Mouse (Mus musculus) left cerebral cortex, adult 11 months (tissue): ENCODE measurements around the gene Spi1.
"Not testable (repeated sequence)": the region's sequence is repeated elsewhere in the genome, so short reads cannot be mapped to it uniquely, and the experiment has no call there.

Experiments used
- DNase-seq: peaks from one replicate; pipeline ENCODE4 v3.0.0; 2022; ENCODE audit warnings: low spot score

Gene Spi1

DNA sequence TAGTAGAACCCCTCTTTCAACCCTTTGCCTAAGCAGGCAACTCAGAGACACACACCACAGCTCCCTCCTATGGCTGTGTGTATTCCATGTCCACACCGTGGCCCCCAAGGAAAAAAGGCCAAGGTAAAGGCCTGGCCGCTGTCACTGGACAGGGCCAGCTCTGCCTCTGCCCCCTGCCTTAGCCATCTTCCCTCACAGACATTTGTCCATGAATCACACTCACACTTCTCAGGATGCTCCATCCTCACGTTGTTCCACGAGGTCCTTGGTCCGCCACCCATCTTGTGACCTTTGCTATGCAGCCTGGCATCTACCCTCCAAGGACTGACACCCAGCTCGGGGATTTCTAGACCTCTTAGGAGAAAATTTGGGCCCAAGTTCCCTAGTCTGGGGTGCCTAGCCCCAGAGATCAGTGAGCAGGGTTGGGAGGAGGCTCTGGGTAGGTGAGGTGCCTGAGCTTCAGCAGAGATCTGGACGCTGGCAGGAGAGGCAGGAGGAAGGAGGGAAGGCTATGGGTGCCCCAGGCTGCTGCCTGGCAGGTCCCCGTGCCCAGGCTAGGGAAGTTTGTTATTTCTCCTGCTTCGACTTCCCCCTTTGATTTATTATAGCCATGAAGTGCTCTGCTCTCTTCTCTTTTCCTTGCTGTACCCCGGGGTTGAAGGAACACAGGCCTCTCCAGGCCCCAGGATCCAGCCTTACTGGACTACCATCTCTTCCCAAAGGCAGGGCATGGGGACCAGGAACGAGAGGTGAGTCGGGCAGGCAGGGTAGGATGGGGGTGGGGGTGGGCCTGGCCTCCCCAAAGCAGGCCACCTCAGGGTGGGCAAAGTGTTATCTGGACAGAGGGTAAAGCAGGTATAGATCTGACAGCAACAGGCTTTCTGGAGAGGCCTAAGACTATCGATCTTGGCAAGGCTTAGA is at the start of gene Spi1:
Spi1 (plus strand) TSS at position 616 of the 921 bp plus-strand sequence.
- DNase-seq, result no peak

DNA sequence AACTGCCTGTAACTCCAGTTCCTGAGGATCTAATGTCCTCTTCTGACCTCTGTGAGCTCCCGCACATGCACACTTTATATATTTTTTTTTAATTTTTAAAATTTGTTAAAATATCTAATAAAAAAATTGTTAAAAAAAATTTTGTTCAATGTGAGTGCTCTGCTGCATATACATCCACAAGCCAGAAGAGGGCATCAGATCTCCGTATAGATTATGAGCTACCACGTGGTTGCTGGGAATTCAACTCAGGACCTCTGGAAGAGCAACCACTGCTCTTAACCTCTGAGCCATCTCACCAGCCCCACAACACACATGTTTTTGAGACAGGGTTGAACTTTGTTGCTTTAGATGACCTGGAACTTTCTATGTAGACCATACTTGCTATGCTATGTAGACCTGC is 49.2 kb upstream of the Spi1 start:
- no peak for DNase-seq

DNA sequence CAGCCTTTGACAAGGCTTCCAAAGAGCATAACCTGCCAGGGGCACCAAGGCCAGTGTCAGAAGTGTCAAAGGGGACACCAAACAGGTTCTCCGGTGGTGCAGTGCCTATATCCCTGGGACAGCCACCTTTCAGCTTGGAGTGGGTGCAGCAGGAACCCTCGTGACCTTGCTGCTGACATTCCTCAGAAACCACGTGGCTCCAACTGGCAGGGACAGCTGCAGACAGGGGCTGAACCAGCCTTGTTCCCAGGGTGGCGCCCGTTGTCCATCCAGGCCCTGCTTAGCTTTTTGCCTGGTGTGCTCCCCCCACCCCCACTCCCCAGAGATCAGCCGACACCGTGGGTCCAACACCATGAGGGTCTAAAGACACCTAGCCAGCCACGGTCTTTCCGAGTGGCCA is 46.8 kb upstream of the Spi1 start, which contains the start of gene Rapsn:
Rapsn (plus strand) TSS at position 236 of the 400 bp plus-strand sequence.
- no peak for DNase-seq

DNA sequence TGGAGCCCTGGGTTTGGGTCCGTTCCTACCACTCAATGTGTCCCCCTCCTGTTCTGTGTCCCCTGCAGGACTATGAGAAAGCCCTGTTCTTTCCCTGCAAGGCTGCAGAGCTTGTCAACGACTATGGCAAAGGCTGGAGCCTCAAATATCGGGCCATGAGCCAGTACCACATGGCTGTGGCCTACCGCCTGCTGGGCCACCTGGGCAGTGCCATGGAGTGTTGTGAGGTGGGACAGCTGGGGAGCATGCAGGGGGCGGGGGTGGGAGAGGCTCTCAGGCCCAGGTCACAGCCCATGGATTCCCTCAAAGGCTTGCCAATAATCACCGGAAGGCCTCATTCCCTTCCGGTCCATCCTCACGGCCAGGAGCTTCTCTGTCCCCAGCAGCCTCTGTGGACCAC is 40.4 kb upstream of the Spi1 start:
- no peak for DNase-seq

DNA sequence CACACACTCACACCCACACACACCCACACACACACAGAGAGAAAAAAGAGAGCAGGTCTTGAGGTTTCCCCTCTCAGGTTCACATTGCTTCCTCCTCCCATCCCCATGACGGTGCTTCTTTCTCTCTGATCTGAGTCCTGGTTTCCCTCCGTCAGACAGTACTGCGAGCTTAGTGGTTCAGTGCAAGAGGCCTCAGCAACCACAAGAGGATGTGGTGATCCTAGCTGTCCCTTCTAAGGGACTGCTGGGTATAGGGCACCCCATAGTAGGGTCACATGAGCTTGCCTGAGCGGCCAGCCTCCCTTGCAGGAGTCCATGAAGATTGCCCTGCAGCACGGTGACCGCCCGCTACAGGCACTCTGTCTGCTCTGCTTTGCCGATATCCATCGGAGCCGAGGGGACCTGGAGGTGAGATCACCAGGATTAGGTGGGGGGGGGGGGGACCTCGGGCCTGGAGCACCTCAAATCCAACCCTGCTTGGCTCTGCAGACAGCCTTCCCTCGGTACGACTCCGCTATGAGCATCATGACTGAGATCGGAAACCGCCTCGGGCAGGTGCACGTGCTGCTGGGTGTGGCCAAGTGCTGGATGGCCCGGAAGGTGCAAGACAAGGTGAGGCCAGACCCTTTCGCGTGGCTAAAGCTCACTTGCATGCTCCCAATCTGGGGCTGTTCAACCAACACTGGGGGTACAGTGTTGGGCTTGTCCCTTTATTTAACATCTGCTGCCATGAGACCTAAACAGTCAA is 39.4 kb upstream of the Spi1 start:
- DNase-seq, result no peak

DNA sequence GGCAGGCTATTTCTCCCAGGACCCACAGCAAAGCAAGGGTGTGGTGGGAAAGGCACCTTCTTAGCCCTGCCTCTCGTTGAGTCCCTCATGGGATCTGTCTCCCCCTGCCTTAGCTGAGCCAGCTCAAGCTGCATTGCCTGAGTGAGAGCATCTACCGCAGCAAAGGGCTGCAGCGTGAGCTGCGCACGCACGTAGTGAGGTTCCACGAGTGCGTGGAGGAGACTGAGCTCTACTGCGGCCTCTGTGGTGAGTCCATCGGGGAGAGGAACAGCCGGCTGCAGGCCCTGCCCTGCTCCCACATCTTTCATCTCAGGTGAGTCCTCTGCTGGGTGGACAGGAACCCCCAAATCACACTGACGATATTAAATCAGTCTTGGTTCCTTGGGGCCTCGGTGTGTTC is 37.5 kb upstream of the Spi1 start:
- no peak for DNase-seq

DNA sequence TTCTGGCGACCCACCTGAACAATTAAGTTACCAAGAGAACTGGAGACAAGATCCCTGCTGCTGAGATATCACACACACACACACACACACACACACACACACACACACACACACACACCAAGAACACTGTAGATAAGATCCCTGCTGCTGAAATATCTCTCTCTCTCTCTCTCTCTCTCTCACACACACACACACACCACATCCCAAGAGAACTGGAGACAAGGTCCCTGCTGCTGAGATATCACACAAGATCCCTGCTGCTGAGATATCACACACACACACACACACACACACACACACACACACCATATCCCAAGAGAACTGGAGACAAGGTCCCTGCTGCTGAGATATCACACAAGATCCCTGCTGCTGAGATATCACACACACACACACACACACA is 36.4 kb upstream of the Spi1 start:
- not testable (repeated sequence) for DNase-seq

DNA sequence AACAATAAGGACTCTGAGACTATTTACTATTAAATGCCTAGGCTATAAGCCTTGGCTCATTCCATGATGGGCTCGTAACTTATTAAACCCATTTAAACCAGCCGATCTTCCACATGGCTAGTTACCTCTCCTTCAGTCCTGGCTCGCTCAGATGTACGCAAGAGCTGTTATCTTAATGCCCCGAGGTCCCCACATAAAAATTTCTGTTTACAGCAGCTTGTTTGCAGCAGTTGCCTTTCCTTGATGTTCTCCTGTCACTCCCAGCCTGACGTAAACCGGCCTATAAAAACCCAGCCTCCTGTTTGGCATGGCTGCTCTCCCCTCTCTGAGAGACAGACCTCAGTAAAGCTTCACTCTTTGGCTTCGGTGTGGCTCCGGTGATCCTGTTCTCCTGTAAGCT is 34.8 kb upstream of the Spi1 start:
- no peak for DNase-seq

DNA sequence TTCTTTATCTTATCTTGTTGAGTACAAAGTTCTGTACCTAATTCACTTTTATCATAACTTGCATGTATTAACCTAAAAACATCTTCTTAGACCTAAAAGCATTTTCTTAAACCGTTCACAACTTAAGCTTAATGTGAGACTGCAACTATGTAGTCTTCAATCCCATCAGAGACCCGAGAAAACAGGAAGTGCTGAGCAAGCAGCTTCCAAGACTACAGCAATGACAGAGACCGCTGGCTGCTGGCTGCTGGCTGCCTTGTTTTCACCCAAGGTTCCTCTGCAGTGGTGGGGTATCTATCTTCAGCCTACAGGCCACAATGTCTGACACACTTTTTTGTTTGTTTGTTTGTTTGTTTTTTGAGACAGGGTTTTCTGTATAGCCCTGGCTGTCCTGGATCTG is 30.3 kb upstream of the Spi1 start:
- no peak for DNase-seq

DNA sequence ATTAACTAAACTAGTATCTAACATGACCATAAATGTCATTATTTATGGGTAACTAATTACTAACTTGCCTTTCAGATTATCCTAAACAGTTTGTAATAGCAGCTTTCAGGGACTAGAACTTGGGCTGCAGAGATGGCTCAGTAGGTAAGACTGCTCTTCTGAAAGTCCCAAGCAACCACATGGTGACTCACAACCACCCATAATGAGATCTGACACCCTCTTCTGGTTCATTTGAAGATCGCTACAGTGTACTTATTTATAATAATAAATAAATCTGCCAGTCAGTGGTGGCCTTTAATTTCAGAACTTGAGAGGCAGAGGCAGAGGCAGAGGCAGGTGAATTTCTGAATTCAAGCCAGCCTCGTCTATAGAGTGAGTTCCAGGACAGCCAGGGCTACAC is 29.4 kb upstream of the Spi1 start:
- no peak for DNase-seq

DNA sequence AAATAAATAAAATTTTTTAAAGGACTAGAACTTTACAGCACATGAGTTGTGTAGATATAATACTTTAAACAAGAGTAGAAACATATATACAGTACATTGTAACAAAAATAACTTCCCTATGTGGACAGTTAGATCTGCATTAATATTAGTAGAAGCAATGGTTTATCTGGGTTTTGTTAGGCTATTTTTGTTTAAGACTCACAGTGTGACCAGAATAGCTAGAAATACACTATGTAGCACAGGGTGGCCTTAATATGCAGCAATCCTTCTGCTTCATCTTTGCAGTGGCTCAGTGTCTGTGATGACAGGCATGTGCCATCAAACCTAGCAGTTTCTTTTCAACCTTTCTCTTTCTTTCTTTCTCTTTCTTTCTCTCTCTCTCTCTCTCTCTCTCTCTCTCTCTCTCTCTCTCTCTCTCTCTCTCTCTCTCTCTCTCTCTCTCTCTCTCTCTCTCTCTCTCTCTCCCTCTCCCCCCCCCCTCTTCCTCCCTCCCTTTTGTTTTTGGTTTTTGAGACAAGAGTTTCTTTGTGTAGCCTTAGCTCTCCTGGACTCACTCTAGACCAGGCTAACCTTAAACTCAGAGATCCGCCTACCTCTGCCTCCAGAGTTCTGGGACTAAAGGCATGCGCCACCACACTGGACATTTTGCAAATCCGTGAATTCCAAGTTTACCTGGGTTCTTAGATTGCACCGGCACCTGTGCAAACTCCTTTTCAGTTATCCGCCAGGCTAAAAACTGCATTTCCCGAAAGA is 28.8 kb upstream of the Spi1 start:
- DNase-seq, result no peak

DNA sequence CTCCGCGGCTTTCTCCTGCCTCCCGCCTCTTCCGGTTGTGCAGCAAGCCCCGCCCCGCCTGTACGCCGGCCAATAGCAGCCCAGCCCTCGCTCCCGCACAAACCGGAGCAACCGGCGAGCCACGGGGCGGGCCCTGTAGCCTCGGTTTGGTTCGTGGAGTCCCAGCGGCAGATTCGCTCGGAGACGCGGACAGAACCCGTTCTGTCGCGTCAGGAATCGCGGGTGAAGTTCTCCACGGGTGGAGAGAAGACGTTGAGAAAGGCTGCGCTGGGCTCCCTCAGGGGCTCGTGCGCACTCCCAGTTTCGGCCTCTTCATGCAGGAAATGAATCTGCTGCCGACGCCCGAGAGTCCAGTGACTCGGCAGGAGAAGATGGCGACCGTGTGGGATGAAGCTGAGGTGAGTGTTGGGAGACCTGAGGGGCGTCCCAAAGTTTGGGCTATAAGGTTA is 28.2 kb upstream of the Spi1 start, which contains the start of gene Psmc3:
Psmc3 (plus strand) TSS at position 76 of the 449 bp plus-strand sequence.
- peak; percentile 91 for DNase-seq

DNA sequence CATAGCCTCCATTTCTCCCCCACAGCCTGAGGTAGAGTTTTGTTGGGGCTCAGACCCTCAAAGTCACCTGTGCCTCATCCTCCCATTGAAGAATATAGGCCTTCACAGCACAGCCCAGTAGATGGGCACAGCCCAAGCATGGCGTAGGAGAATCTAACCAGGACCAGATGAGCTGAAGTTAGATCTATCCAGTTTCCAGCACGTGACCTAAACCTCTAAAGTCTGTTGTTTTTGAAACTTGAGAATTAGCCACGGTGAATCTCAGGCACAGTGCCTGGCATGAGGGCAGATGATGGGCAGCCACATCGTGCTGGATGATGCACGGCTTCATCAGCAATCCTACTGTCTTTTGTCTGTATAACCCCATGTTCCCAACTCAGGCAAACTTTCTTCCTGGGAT is 23.8 kb upstream of the Spi1 start:
- DNase-seq, result no peak

DNA sequence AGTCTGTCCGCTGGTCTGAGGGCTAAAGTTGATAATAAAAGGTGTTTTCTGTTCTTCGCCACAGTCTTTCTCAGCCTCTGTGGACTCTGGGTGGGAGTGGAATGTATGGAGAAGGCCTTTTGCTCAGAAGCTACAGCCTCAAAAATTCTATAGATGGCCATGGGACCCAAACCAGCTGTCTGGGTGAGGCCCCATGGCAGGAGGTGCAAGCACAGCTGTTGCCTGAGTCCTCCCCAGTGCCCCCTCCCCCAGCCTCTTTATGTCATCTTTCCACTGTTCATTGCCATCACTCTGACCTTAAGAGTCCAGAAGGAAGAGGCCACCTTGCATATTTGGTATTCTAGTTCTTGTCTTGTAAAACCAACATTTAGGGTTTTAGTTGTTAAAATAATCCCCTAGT is 22.8 kb upstream of the Spi1 start:
- DNase-seq, result no peak

DNA sequence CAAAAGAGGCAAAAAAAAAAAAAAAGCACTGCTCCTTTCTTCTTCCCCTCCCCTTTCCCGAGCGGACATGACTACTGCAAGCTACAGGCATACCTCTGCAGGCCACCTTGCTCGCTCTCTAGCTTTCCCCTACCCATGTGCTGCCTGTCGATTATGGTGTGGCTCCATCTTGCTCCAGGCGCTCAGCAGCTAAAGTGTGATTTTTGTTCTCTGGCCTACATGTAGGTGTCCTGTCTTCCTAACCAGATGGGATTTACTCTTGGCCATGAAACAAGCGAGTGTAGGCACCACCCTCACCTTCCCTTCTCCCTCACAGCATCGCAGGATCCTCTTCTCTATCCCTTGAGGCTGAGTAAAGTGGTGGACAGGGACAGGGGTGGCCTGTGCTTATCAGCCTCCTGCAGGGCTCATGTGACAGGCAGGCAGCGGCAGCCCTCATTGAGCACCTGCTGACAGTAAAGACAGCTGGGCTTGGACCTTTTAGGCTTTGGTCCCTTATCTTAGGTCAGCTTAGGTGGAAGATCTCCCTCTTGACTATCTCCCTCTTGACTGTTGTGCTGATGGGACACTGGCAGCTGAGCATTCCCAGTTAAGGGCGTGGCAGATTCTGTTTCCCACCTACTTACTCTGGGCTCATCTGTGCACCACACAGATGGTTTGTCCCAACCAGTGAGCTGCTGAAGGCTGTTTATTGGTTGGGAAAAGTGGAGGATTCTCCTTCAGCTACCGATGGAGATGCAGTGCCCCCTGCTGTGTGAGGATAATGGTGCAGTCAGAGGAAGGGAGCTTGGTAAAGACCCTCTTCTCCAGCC is 21.4 kb upstream of the Spi1 start:
- no peak for DNase-seq

DNA sequence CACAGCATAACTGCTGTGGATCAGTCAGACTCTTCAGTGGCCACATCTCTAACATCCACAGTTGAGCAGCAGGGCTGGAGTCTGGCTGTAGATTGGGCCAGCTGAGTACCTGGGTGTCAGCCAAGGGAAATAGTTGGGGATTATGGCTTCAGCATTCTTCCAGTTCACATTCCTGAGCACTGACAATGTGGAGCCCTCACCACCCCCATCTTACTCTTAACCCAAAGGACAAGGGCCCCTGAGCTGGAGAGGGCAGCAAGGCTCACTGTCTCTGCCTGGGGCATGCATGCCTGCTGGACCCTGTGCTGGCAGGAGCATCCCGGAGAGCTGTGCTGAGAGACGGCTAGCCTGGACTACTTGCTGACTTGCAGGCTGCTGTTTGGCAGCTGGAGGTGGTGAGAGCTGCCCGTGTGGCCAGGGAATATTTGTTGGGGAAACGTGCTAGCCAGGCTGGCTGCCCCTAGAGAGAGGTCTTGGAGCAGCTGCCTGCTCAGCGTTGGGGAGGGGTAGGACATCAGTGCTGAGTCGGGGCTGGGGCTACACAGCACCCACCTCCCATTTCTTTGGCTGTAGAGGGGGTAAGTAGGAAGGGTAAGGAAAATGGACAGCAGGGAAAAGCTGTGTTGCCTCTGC is 20.2 kb upstream of the Spi1 start:
- DNase-seq, result no peak

DNA sequence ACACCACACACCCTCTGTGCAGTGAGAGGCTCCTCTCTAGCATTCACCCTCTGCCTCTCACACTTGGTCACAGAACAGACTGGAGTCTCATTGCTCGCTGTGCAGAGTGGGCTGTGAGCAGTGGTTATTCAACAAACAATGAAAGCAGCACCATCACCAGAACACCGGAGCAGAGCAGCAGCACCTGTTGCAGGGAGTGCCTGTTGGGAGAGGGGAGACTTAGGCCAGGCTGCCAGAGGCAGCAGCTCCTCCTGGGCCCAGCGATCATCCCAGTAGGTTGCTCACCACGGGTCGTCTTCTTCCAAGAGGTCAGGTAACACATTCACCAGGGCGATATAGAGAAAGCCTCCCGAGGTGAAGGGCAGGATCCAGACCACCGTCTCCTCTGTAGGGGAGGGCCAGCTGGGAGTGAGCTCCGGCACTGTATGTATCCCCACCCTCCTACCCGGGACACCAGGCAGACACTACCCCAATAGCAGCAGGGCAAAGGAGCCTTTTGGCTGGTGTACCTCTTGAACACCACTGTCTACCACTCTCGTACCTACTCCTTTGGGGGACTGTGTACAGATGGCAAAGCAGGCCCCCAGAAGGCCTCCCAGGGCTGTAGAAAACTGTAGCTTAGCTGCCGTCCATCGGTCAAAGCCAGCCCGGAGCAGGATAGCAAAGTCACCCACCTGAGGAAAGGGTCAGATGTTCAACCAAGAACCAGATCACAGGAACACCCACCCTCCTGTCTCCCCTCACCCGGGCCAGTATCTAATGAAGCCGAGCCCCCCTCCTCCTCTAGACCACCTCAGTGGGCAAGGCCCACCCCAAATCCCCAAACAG is 19.2 kb upstream of the Spi1 start:
- DNase-seq, result no peak

DNA sequence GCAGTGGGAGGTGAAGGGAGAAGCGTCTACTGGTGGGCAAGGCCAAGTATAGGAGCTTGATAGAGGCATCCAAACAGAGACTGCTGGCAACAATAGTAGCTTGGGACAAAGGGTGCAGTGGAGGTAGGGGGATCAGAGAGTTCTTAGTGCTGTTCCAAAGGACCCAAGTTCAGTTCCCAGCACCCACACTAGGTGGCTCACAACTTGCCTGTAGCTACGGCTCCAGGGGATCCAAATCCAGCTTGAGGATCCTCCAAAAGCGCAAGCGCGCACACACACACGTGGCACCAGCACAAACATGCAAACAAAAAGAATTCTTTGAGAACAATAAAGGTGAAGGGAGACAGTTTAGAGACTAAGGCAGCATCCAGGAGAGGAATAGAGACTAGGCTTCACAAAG is 18.0 kb upstream of the Spi1 start:
- DNase-seq, result no peak

DNA sequence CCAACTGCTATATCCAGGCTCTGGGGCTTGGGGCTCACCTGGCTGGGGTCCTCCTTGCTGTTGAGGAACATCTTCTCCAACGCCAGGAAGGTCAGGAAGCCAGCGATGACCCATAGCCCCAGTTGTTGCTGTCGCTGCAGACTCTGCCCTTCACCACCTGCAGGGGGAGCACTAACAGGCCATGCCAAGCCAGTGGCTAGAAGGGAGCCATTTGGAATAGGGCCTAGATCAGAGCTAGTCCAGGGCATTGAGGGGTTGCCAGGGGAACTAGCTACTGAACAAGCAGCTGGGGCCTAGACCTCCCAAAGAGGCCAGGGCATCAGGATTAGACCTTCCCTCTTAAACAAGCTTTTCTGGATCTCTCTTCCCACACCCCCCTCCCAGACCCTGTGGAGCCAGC is 16.6 kb upstream of the Spi1 start:
- DNase-seq, result no peak

DNA sequence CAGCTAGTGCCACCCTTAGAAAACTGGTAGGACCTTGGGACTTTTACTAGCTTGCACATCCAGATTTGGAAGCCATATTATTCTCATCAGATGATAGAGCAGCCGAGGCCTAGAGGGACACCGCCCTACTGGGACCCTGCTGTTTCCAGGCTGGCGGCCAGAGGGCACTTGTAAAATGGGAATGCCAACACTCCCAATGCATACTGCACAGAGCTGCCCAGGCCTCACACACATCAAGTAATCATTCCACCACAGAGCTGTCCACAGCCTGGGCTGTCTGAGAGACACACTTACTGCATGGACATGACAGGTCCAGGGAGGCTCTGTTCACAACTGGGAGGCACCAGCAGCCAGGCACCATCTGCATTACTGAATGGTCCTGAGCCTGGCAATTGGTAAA is 15.7 kb upstream of the Spi1 start:
- DNase-seq, result no peak
